Mouse (Mus musculus): ENCODE measurements at regions not wholly inside any gene's neighbourhood (a gene's known extent, or its start where the extent isn't known, plus 50 kb on each side); places are given as distances from the start of the nearest gene placed in this dataset.
"Not testable (repeated sequence)": the region's sequence is repeated elsewhere in the genome, so short reads cannot be mapped to it uniquely, and the experiment has no call there.

DNA sequence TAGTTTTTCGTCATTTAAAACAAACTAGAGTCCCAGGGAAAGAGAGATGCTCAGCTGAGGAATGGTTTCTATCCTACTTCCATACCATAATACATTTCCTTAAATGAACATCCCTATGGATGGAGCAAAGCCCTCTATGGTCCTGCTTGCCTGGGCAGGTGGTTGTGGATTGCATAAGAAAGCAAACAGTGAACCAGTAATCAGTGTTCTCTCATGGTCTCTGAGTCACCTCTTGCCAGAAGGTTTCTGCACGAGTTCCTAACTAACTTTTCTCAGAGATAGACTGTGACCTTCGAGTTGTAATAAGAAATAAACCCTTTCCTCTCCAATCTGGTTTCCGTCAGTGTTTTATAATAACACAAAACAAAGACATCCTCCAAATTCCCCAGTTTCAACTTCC, 62.9 kb upstream of the Bet1 start:
- no peak for DNase-seq (ENCODE audit: low spot score)

- no peak for DNase-seq (ENCODE audit: low spot score)
These were observed 71.5 kb upstream of the Bet1 start for GRCm38 (mm10) chr6:4158293-4158692.

GRCm38 (mm10) chr6:4163733-4164132, 77.0 kb upstream of the Bet1 start:
- DNase-seq (ENCODE audit: low spot score) = no peak

GRCm38 (mm10) chr6:4167112-4167511, 80.3 kb upstream of the Bet1 start:
- no peak for DNase-seq (ENCODE audit: low spot score)

GRCm38 (mm10) chr6:4167757-4168156, 81.0 kb upstream of the Bet1 start:
- DNase-seq (ENCODE audit: low spot score) = no peak

DNA sequence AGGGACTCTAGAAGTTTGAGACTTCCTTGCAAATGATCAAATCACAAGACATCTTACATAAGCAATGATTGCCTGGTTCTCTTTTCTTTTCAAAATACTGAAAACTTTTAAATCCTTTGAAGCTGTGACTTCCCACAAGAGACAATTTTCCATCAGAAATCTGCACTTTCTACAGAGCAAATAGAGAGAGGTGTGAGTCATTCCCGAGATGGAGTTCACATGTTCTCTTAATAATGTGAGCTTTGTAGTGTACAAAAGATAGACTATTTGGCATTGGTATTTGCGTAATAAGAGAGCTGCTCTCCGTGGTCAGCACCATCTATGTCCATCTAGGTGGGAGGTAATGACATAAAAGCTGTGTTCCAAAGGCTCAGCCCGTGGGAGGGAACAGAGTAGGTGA, 84.8 kb upstream of the Bet1 start:
- DNase-seq (ENCODE audit: low spot score) = no peak

DNA sequence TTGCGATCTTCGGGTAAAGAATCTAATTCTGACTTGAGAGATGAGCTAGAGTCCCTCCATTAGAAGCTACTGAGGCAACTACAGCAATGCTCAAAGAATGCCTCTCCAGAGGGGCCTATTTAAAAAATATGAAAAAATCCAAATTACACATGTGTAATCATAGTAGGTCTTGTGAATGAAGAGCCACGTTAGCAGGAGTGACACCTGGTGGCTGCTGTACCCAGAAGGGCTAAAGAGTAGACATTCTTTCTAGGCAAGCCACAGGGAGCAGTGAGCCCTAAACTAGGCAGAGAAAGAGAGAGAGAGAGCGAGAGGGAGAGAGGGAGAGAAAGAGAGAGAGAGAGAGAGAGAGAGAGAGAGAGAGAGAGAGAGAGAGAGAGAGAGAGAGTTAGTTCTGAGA, 100.9 kb upstream of the Bet1 start:
- no peak for DNase-seq (ENCODE audit: low spot score)

GRCm38 (mm10) chr6:4190976-4191375, 104.2 kb upstream of the Bet1 start:
- not testable (repeated sequence) for DNase-seq (ENCODE audit: low spot score)

GRCm38 (mm10) chr6:4193286-4193685, 106.5 kb upstream of the Bet1 start:
- no peak for DNase-seq (ENCODE audit: low spot score)

DNA sequence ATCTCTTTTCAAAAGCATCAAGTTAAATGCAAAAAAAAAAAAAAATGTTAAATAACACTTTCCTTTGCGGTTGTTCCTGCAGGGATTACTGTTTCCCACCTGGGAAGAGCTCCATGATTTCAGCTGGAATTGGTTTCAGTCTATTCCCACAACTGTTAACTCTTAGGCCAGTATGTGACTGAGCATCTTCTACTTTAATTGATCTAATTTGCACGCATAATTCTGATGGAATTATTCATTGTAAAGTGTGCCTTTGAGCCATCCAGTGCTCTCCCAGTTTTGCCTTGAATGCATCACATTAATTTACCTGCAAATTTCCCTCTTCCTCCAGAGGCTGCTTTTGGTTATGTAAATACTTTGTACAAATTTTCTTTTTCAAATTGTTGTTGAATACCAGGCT, 114.4 kb upstream of the Bet1 start:
- DNase-seq (ENCODE audit: low spot score) = no peak

- no peak for DNase-seq (ENCODE audit: low spot score)
These were observed 118.9 kb upstream of the Bet1 start for GRCm38 (mm10) chr6:4205681-4206080.

DNA sequence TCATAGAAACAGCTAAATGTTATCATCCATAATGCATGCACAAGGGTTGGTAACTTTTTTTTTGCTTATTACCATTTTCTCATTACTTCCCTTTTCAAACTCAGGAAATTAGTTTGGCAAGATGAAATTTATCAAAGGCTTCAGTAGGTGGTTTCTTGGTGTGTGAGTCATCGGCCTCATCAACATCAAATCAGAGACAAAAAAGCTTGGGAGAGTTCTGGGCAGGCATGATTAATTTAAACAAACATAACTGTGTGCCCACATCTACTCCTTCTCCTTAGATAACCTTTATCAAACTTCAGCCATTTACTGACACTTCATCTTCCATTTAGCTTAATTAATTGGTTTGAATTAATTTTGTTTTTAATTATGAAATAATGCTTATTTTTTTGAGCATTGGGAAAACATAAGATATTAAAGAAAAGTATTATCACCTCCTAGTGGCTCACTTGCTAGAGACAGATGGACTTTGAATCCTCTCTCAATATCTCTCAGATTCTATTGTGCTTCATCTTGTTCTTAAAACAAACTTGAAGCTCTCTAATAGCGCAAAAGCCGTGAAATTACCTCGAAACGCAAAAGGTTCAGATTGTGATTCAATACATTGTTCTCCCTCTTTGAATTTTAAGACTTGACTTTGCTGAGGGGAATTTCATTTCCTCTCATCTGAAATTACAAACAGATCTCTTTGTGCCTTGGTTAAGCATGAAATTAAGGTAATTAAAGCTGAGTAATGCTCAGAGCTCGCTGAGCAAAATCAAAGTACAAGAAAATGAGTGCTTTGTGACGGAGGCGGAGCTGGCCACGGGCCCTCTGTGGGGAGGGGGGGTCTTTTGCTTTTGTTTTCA, 158.7 kb upstream of the Bet1 start:
- DNase-seq (ENCODE audit: low spot score) = no peak

GRCm38 (mm10) chr6:4246113-4246419, 159.3 kb upstream of the Bet1 start:
- DNase-seq (ENCODE audit: low spot score) = no peak

DNA sequence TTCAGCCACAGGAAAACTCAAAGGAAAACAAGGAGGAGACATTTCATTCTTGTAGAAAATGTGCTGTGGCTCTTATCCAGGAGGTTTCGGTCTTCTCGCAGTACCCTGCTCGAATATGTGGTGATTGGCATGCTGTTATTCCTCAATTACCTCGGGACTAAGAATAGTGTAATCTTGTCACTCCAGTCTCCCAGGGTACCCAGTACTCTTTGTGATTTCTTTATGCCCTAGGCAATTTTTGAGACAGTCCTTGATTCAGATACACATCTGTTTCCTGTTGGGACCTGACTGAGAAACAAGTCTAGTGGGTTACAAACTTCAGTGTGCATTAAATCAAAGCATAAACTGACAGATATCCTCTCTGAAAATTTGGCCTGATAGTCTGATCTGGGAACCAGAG, 189.8 kb upstream of the Bet1 start:
- DNase-seq (ENCODE audit: low spot score) = no peak

DNA sequence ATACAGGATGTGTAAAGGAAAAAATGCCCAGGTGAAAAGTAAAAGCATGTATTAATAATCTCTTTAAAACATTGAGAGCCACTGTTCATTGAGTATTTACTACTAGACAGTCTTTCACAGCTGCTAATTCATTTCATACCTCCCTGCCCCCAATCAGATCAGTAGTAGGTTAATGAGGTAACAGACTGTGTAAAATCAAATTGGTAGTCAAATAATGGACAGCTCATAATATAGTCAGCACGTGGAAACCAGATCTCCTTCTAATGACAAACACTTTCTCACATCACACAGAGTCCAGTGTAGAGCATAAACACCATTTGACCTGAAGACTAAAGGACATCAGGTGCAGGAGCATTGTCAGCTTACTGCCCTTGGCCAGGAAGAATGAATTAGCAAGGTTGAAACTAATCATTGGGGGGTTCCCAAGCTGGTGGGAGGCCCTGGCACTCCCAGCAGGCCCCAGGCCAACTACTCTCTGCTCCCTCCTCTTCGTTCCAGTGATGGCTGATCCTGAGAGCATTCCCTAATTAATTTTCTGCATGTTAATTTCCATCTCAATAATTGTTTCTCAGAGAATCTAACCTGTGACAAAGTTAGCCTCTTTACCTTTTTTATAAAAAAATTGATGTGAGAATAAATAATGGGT, 190.6 kb upstream of the Bet1 start:
- DNase-seq (ENCODE audit: low spot score) = no peak

- DNase-seq (ENCODE audit: low spot score) = no peak
These were observed 204.6 kb upstream of the Bet1 start for GRCm38 (mm10) chr6:4291380-4291779.

DNA sequence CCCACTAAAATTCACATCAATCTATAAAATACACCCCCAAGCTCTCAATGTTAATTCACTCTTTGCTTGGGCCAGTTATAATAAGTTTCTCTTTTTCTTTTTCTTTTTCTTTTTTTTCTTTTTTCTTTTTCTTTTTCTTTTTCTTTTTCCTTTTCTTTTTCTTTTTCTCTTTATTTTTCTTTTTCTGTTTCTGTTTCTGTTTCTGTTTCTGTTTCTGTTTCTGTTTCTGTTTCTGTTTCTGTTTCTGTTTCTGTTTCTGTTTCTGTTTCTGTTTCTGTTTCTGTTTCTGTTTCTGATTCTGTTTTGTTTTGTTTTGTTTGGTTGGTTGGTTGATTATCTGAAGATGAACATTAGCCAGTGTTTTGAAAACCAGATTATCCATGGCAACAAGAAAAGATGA, 201.2 kb upstream of the Col1a2 start:
- DNase-seq (ENCODE audit: low spot score) = not testable (repeated sequence)

DNA sequence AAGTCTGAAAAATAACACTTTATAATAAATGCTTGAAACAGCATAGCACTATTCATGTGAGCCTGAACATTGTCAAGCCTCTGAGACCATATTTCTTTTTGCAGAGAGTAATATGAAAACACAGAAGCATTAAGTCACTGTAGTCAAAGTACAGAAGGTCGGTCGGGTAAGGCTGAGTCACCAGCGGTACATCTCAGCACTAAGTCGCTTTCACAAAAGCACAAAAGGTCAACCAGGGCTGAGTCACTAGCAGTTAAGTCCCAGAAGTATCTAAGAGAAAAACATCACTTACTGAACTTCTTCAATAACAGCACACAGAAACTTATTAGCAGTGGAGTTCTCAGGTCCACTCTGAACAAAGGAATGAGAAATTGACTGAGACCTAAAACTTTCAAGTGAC, 154.7 kb upstream of the Col1a2 start:
- DNase-seq (ENCODE audit: low spot score) = no peak

- no peak for DNase-seq (ENCODE audit: low spot score)
These were observed 142.4 kb upstream of the Col1a2 start for GRCm38 (mm10) chr6:4362220-4362619.

DNA sequence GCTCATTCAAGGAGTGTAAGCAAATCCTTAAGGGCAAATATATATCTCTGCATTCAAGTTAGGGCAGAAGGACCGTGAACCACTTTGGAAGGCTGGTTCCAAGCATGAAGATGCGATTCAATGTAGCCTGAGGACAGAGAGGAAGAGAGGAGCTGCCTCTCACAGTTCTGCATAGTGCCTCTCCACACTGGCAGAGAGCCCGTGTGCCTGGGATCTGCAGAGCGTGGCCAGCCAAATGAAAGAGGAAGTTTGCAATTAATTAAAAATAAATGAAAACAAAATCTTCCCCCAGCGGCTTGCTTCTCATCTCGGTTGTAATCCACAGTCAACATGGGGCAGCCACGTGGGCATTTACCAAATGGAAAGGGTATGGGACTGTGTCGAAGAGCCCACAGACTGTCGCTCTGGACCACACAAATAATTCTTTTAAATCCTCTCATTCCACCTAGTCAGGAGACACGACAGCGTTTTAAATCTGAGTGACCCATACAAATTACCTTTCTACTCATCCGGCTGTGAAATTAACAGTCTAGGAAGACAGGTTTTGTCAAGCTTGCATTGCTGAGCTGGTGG, 129.1 kb upstream of the Col1a2 start:
- DNase-seq (ENCODE audit: low spot score) = no peak

GRCm38 (mm10) chr6:4396808-4397207, 107.8 kb upstream of the Col1a2 start:
- no peak for DNase-seq (ENCODE audit: low spot score)

DNA sequence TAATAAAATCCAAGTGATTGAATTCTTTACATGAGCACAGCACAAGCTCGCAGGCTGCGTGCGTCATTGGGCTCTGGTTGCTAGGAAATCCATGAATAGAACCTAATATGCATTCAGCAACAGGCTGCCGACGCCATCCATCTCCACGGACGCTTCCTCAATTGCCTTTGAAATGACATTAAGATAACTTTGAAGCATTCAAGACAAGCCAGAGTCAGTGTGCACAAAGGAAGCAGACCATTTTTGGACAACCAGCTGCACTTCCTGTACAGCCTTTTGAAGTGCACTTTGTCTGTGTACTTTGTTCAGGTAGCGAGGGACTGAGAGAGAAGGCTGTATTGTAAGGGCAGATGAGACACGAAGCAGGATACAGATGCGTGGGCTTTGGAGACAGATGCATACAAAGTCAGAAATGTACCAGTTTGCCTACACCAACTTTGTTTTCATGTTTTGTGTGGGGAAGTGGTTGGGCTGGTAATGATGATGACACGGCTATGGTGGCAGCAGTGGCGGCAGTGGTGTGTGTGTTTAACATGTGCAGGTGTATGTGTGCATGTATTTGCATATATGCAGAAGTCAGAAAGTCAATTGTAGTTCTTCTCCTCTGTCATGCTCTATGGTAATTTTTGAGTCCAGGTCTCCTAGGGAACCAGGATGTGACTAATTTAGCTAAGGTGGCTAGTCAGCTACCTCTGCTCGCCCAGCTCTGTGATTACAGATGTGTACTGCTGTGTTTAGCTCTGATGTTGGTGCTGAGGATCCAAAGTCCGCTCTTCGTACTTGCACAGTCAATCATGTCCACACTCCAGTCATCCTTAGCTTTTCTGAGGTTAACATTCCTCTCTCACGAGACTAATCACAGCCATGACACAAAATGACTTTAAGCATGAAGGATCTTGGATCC, 106.7 kb upstream of the Col1a2 start:
- peak; percentile 36 for DNase-seq (ENCODE audit: low spot score)

GRCm38 (mm10) chr6:4398599-4398980, 106.0 kb upstream of the Col1a2 start:
- no peak for DNase-seq (ENCODE audit: low spot score)
